Mouse (Mus musculus): Measurements from ENCODE around the gene Slc25a1.
"Not testable (repeated sequence)": the region's sequence is repeated elsewhere in the genome, so short reads cannot be mapped to it uniquely, and the experiment has no call there.

Gene Slc25a1

DNA sequence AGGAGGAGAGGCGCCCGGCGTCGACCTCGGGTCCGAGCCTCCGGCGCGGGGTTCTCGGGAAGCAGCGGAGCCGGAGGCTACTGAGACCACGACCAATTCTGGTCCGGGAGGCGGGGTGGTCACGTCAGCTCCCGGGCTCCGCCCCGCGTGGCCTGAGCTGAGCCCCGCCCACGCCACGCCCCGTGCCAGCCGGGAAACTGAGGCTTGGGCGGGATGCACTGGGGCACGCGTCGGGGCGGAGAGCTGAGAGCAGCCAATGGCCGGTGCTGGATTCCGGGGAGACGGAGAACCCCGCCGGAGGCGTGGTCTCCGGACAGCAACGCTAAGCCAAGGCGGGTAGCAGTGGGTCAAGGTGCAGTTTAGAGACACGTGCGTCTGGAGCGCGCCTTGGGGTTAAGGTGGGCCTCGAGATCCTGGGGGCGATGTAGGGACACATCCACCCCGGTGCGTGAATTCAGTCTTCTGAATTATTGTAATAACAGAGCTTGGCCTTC lies at the start of gene Slc25a1:
Slc25a1 (minus strand) TSS at position 133 of the 494 bp plus-strand sequence.
- DNase-seq, result peak; percentile 90

DNA sequence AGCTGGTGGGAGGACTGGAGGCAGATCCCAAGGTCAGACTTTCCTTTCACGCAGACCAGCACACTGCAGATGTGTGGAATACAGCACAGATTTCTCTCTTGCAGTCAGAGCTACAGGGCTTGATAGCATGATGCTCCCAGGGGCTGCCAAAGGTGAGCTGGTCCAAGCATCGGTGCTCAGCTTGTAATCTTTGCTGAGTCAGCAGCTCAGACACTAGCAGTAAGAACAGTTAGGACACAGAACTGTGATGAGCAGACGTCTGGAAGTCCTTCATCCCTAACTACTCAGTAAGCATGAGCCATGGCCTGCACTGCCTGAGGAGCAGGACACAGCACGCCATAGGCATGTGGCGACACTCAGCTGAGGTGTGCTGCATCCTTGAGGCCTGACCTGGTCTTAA lies 43.8 kb upstream of the Slc25a1 start:
- DNase-seq, result no peak

DNA sequence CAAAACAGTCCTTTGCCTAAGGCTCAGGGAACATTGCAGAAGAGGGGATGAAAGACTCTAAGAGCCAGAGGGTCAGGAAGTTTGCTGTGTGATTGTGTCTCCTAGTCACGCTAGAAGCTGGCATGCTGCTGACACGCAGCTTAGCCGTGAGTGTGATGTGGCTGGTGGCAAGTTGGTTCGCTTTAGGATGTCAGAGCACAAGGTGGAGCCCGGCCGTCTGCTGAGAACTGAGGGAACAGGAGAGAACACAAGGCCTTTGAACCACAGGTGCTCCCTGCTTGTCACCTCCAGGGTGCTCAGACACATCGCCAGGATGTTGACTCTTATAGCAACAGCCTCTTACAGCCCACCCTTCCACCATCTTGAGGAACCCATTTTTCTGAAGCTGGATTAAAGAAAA lies 34.1 kb upstream of the Slc25a1 start:
- no peak for DNase-seq

DNA sequence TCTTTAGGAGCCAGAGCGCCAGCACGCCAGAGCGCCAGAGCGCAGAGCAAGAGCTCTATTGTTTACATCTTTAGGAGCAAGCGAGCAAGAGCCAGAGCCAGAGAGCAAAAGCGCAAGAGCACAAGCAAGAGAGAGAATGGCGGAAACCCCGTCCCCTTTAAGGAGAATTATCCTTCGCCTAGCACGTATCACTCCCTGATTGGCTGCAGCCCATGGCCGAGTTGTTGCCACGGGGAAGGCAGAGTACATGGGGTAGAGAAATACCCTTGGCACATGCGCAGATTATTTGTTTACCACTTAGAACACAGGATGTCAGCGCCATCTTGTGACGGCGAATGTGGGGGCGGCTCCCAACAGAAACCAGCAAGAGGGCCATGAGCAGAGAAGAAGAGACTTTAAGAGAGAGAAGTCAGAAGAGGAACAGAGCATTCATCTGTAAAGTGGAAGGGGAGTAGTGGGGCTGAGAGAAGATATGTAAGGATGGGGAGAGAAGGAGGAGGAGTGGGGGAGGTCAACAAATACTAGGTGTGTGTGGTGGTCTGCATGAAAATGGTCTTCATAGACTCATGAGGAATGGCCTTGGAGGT lies 28.1 kb upstream of the Slc25a1 start:
- DNase-seq, result not testable (repeated sequence)

DNA sequence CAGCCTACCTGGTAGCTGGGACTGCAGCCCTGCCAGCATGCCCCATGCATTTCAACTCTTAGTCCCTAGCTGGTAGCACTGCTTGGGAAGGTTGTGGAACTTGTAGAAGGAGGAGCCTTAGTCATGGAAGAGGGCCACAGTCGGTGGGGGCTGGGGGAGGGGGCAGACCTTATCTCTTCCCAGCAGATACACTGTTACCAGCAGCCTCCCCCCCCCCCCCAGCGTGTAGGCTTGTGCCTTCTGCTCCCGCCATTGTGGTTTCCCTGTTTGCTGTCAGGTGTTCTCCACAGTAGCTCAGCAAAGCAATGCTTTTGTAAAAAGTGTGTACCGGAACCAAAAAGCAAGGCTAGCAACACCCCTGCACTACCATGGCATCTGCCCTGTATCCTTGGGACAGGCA lies 23.6 kb upstream of the Slc25a1 start:
- DNase-seq, result no peak

DNA sequence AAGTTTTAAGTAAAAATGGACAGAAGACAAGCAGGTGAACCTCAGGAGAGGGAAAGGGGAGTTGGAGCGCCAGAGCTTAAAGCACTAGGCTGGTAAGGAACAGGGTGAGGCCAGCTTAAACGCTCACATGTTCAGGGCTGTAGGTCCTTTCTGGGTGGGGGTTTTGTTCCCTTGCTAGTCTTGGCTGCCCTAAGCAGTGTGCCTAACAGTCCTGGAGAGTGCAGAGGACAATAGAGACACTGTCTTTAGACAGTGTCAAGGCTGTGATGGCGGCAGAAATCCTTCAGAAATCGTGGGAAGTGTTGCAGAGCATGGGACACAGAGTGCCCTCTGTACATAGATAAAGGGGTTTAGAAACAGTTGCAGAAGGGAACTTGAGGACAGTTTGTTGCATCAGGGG lies 22.0 kb upstream of the Slc25a1 start:
- no peak for DNase-seq

DNA sequence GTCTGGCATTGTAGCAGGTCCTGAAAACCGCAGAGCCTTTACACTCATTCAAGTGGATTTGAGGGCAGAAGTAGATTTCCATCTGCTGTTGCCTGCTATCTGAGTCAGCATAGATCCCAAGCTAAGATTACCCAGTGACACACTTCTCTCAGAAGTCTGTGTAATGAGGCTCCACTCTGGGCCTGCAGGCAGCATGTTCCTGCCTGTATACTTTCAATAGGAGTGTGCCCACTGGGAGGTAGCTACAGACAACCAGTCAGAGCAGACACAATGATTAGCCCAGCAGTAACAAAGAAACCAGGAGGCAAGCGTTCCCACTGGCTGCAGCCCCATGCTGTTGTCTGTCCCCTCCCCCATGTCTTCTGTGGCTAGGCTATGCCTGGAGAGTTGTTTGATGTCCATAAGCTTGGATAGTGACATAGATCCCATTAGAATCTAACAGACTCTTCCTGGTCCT lies 21.4 kb upstream of the Slc25a1 start:
- no peak for DNase-seq

DNA sequence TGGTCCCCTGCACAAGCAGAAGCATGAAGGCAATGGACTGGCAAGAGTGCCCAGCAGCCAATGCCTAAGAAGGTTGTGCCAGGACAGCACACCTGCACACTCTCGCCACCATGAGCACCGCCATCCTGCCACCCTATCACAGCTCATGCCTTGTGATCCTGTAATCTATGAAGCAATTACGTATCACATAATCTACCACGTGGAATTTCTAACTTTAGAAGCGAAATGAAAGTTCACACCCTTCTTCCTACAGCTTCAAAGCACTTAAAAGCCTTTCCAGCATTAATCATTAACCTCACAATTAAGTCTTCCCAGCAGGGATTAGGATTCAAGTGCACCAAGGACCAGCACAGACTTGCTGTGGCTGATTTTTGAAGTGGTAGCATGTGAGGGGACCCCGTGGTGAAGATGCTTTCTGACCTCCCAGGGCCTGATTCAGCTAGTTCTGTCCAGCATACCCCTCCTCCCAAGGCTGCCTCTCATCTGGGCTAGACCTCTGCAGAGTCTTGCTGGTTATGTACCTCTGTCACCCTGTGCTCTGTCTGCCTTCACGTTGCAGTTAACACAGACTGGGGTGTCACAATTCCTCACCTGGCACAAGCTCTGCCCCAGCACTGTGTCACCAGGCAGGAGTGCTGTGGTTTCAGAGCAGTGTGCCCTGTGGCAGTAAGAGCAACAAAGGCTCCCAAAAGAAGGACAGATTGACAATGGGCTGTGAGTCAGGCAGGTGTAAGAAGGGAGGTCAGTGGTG lies 17.2 kb upstream of the Slc25a1 start:
- DNase-seq, result no peak

DNA sequence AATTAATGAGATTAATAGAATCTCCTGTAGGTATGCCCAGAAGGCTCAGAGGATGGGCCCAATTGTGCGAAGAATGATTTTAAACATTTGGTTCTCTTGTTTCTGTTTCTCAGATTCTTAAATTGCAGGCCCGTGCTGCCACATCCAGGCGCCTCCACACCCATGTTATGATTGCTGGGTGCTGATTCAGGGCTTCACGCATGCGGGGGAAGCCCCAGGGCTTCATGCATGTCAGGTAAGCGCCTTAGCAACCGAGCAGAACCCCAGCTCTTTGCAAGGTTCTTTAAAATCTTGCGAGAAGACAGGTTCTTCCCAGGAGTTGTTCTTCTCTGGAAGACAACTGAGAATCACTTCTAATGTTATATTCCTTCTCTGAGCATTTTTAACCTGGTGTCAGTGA lies 15.4 kb upstream of the Slc25a1 start:
- DNase-seq, result no peak

DNA sequence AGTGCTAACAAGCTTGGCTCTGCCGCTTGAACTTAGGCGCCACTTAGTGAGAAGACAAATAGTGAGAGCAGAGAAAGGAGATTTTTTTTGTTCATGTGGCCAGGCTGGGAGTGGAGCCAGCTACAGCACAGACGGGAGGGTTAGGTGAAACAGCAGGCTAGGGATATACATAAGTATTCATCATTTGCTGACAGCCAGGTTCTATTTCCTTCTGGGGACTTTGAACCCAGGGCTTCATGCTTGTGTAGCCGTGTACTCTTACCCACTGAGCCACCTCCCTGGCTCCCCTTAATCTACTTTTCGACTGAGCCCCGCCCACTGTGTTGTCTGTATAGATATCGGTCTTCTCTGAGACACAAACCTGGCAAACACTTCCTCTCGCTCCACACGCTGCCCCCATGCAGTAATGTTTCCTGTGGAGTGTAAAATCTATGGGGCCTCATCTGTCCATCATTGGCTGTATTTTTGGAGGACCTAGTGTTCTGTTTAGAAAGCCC lies 11.3 kb upstream of the Slc25a1 start:
- no peak for DNase-seq

DNA sequence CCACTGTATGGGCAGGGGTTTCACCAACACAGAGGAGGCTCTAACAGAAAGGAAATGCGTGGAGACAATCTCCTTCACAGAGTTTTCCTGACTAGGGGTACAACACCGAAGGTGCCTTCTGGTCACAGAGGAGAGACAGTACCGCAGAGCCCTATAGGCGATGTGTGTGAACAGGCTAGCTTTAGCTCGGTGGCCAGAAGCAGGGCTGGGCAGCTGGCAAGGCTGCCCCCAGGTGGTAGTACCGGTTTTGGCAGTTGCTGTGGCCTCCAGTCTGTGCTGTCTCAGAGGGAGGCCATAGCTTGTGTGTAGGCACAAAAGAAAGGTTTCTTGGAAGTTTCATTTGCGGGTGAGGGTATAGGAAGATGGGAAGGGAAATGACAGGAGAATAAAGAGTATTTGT lies 10.8 kb upstream of the Slc25a1 start:
- no peak for DNase-seq

DNA sequence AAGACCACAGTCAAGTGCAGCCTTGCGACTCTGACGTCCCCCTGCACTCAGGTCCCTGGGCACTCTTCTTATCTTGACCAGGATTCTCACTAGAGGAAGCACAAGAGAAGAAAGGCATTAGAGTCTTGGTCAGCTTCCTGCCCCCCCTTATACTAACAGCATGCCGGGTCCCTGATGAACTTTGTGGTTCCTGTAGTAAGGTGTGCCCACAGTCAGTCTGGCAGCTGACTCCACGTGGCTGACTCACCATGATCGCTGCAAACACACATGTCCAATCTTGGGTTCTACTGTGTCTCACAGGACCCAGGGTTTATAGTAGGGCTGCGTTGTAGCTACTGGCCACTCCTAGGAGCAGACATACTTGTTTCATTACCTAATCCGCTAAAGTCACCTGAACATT lies 10.2 kb upstream of the Slc25a1 start:
- DNase-seq, result no peak

DNA sequence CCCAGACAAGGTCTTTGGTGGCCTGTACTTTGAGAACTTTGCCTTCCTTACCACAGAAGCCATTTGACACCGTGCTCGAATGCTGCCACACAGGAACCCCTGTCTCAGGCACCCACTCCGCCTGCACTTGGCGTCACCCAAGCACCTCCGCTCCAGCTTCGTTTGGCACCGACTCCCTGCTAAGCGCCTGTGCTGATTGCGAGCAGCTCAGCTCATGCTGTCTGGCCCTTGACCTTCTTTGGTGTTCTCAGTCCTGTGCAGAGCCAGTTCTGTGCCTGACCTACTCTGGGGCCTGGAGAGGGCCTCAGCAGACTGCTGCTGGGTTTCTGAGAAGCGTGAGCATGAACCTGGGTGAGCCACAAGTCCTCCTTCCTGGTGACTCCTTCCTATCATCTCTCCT lies 8.8 kb upstream of the Slc25a1 start:
- no peak for DNase-seq

DNA sequence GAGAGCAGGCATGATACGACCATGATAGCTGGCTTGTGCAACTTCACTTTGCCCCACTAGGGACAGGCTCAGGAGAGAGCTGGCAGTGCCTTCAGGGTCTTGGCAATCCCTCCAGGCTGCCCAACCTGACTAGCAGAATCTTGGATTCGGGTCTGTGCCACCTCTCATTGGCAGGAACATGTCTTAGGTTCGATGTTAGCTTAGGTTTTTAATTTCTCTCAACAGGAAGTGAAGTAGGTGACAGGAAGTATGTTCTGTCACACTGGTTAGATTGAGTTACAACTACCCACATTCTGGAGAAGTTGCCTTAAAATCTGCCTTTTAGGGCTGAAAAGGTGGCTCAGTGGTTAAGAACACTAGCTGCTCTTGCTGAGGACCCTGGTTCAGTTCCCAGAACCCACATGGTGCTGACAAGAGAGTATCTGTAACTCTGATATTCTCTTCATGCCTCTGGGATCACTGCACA lies 6.5 kb upstream of the Slc25a1 start:
- no peak for DNase-seq

DNA sequence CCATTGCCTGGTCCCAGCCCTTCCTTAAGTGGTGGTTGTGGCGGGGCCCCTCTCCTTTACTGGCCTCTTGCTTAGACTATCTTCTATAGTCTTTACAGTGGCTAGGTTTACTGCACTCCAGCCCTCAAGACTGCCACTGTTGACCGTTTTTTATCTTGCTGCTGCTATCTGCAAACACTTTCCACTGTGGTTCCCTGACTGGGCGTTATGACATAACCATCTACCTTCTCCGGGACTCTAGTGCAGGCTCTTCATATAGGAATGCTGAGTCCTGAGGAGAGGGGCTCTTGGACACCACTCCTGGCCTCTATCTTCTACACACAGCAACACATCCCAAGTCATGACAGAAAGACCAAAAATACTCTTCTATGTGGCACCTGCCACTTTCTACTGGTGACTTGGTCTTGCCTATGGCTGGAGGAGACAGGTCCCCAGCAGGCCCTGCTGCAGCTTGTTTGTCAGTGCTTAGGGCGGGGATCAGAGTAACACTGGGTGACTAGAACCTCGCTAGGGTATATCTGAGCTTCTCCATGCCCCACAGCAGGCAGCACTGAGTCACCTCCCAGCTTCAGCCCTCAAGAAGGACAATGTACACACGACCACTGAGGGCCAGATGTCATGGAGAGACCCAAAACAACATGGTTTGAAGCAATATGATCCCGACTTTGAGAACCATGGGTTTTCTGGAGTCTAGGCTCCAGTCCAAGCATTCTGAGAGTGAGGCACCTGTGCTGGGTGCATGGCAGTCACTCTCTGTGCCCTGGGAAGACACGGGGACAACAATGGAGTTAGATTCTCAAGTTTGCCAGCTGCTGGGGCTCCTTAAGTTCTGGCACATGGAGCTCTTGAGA lies 5.8 kb upstream of the Slc25a1 start:
- DNase-seq, result no peak

DNA sequence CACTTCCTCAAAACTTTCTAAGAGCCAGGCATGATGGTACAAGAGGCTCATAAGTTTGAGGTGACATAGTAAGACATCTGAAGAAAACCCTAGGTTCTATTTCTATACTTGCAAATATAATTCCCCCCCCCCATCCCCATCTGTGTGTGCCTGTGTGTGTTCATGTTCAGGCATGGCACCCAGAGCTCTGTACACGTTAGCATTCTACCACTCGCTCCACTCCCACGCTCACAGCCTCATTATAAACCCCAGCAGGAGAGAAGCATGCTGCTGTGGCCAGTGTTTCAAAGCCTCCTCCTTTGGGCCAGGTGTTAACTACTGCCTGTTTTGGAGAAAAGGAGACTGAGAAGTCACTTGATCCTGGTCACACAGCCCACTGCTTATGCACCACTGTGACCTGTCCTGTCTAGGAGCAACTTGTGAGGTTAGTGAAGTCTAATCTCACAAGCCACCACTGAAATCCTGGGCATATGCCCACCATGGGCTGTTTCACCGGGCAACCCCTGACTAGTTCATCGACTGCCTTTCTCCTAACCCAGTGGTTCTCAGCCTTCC lies 4.0 kb upstream of the Slc25a1 start:
- DNase-seq, result no peak

DNA sequence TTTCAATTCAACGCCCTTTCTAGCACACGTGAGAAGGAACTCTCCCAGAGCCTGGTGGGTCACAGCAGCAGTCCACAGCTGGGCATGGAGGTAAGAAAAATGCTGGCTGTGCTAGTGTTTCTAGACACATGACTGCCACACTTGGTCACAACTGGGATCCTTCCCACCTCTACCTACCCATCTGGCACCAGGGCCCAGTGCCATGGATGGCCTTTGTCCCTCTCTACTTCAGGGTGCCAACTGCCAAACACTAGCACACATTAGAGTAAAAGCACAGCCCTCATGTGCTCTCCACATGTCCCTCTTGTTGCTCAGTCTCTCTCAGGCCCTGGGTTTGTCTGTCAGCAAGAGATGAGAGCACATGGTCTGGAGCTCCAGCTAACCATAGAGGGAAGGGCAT lies 1.6 kb upstream of the Slc25a1 start:
- DNase-seq, result no peak

DNA sequence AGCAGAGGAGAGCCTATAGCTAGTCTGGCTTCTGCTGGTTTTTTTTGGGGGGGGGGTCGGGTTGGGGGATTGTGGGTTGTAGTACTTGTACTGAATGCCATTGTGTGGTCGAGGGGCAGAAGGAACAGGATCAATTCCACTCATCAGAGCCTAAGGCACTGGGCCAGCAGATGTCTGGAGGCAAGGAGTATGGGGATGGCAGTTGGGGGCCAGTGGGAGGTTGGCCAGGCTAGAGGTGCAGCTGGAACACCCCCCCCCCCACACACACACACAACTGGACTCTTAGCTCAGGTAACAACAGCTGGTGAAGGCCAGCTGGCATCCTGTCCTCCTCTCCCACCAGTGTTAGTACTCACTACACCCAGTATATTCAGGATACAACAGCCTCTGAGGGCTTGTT lies 1.2 kb upstream of the Slc25a1 start:
- DNase-seq, result no peak

DNA sequence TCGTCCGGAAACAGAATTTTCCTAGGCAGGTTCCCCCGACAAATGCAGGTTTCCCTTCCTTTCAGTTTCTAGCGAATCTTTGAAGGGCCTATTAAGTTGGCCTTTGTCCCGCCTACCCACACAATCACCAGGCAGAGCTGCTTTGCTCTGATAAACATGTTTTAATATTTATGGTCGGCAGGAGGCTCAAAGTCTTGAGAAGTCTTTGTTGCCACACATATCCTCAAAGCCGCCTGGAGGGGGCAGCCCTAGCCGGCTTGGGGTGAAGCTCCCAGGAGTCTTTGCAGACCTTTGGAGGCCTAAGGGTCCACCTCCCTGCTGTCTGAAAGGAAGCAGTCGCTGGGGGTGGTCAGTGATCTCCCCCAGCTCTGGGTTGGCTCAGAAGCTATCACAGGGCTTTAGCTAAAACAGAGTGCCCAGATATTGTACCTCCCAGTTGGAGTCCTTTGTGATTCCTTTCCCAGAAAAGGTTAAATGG lies 647 bp upstream of the Slc25a1 start:
- peak; percentile 72 for DNase-seq

DNA sequence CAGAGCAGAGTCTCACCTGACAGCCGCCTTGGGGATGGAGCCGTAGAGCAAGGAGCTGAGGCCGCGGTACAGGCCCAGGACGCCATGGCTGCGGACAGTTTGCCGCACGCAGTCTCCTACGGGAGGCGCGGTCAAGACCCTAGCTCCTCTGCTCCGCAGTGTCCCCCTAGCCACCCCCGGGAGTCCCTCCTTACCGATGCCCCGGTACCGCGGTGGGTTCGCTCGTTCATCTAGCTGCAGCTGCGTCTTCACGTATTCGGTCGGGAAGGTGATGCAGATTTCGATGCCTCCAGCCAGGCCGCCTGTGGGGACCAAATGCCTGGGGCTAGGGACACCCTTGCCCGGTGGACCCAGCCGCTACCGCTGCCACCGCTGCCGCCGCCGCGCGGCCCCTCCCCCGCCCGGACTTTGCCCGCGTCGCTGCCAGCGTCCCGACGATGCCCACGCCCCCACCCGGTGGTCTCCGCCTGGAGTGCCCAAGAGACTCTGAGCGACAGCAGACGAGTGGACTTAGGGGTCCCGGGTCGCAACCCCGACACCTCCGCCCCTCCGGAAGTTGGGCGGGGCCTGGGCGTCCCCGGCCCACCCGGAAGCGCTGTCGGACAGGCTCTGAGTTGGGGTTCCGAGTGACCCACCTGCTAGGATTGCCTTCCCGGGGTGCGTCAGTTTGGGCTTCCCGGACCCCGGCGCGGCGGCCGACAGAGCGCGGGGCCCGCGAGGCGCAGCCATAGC lies 502 bp downstream of the Slc25a1 start:
- DNase-seq, result peak; percentile 45

DNA sequence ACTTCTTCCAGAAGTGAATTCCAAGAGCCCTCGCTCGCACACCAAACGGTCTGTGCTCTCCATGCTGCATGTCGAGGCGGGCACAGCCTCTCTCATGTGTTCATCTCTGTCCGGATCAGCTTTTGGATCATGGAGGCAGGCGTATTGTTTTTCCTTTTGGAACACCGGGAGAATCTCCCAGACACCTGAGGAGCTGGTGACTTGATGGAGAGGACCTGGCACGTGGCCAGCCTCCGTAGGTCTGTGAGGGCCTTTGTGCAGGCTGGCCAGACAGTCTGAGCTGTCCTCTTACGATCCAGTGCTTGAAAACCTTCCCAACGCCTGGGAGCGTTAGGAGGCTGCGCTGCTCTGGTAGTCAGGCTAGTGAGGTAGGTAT lies 5.9 kb downstream of the Slc25a1 start:
- DNase-seq, result no peak
